Mouse (Mus musculus): ENCODE results near the gene Sowahd.

Sowahd gene

DNA sequence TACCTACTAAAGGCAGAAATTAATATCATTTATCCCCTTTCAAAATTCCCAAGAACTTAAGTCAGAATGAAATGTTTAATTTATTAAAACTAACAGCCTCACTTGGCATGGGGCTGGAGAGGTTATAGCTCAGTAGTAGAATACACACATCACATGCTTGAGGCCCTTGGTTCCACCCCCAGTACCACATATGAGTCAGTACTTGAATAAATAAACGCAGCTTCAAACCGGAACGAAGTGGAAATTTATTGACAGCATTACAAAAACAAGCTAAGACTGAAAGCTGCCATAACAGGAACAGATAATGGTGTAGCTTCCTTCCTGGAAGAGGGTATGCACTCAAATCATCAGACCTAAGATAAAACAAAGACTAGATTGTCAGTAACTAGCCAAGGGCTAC is 42.8 kb downstream of the Sowahd start:
- no peak for DNase-seq (ENCODE audit: low read depth, low spot score)

GRCm38 (mm10) chrX:37095106-37095768 is 46.6 kb downstream of the Sowahd start:
- DNase-seq (ENCODE audit: low read depth, low spot score), result no peak

- DNase-seq (ENCODE audit: low read depth, low spot score), result no peak
Observed at GRCm38 (mm10) chrX:37098681-37099080, 50.0 kb downstream of the Sowahd start.

Measured in retina, adult 2 months (tissue).